Mouse (Mus musculus): ENCODE results near the gene Klc3.

DNA sequence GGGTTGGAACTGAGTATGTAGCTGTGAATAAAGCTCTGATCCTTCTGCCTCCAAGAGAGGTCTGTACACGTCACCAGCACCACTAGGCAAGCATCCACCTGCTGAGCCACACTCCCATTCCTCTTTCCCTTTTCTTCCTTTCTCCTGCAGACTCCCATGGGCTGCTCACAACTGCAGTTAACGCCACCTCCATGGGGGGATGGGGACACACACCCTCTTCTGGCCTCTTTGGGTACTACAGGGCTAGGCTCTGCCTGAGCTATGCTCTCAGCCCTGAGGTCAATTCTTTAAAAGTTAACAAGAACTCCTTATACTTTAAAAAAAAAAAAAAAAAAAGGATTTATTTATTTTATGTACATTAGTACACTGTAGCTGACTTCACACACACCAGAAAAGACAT, 28.6 kb upstream of the Klc3 start:
- no peak for TF ChIP-seq POLR2A (IDR thresholded peaks at IDR 0.05; ENCODE audit: borderline replicate concordance, extremely low read depth, low read depth, low read length)
- peak; percentile 44 for TF ChIP-seq CTCF (IDR thresholded peaks at IDR 0.05; ENCODE audit: insufficient read depth, low read length)
